Mouse (Mus musculus) liver, adult 2 months (tissue): ENCODE measurements at regions not wholly inside any gene's neighbourhood (a gene's known extent, or its start where the extent isn't known, plus 50 kb on each side); places are given as distances from the start of the nearest gene placed in this dataset.

Experiments
- CTCF ChIP-seq: fragments of 200-500 bp; IDR thresholded peaks from 2 replicates; pipeline ENCODE4 v1.5.1; 2011; ENCODE audit warnings: low read depth, low read length, control low read depth
- POLR2A ChIP-seq: fragments of 200-500 bp; IDR thresholded peaks from 2 replicates; pipeline ENCODE4 v1.6.1; 2011; ENCODE audit warnings: low read length, control low read depth; ENCODE audit not compliant: insufficient read depth; ENCODE audit errors: extremely low read depth

DNA sequence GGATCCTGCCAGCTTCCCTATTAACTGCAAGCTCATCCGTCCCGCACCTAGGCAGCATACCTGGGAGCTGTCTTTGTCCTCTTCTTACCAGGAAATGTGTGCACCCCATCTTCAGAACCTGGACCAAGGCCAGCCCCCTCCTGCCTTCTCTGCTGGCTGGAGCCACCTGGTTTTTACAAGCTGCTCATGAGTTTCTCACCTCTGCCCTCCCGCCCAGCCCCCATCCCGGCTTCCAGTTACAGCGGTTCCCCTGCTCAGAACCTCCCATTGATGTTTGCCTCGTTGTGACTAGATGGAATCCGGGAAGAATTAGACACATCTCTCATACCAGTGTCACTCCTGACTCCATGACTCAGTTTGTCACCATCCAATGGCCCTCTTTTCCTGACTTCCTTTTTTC, 179.1 kb upstream of the Sulf2 start:
- no peak for TF ChIP-seq CTCF
- TF ChIP-seq POLR2A: no peak
